Mouse (Mus musculus) c-Kit-positive CD71-positive TER-119-positive erythroid progenitor cells, embryonic 14.5 days (primary cell): Measurements from ENCODE around the gene Alyref.

ENCODE experiments used
- DNase-seq: peaks from one replicate; pipeline ENCODE4 v3.0.0-alpha.2; 2013; ENCODE audit warnings: low spot score

The Alyref gene

DNA sequence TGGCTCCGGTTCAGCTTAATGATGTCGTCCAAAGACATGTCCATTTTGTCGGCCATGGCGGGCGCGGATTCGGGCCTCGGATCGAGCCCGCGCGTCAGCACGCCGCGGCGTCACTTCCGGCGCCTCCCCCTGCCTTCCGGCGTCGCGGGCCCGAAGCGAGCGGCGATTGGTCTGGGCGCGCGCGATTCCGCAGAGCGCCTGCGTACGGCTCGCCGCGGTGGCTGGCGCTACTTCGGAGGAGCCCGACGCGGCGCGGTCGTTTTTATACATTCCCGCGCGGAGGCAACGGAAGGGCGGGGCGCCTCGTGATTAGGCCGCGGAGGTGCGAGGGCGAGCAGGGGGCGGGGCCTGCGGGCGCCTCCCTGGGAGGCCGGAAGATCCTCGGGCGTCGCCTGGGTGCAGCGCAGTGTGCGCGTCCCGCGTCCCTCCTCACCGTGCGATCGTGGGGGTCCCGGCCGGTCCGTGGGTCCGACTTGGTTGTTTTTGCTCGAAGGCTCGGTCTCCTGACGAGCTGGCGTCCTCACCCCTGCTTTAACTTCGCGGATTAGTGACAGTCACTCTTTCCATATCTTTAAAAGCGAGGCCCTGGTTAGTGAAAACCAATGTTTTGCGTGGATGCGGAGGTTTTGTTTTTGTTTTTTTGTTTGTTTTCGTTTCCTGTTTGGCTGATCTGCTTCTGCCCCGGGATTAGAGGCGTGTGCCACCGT lies at the start of gene Alyref, which contains the start of gene Anapc11:
TSS of gene Alyref (minus strand) at position 83 of the 707 bp plus-strand sequence.
TSS of gene Anapc11 (plus strand) at position 139 of the 707 bp plus-strand sequence.
- DNase-seq, result peak; percentile 93

DNA sequence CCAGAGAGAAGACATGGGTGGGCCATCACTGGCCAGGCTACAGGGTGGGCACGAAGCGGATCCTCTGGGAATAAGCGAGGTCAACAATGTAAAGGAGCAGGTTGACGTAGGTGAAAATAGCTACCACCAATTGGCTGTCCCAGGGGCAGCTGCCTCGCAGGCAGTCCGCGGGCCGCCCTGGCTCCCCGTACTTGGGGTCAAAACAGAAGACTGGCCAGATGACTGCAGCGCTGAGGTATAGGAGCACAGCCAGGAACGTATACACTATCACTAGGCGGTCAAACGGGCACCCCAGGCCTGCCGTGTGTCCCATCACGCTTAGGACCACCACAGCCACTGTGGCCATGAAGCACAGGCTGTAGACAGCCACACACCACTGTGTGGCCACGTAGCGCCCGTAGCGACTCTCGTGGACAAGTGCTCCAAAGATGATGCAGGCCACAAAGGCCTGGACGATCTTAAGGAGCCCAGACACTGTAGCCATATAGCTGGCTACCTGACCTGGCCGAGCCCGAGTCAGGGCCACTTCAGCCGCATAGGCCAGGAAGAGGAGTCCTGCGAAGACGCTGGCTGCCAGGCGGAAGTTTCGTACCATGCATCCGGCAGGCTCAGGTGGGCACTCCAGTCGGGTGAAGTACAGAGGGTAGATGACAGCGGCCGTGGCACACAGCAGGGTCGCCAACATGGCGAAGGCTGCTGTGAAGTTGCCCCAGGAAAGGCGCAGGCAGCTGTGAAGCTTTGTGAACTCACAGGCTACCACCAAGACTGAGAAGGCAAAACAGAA lies 49.1 kb upstream of the Alyref start:
- DNase-seq, result no peak

DNA sequence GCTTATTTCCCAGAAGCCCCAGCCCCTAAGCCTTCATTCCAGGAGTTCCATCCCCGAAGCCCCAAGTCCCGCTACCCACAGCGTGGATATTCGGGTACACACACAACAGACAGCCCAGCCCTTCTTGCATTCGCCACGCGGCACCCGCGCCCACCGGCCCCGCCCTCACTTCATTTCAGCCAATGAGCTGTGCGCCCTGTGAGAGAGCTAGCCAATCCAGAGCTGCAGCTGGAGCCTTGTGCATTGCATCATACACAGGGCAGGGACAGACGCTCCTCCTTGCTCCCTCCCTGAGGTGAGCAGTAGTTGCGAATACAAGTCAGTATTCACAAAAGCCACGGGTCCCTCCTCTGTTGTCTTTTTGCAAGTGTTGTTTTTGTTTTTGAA lies 45.4 kb upstream of the Alyref start, which contains the start of gene Pycr1:
TSS of gene Pycr1 (minus strand) at position 169 of the 387 bp plus-strand sequence.
- DNase-seq, result peak; percentile 90

DNA sequence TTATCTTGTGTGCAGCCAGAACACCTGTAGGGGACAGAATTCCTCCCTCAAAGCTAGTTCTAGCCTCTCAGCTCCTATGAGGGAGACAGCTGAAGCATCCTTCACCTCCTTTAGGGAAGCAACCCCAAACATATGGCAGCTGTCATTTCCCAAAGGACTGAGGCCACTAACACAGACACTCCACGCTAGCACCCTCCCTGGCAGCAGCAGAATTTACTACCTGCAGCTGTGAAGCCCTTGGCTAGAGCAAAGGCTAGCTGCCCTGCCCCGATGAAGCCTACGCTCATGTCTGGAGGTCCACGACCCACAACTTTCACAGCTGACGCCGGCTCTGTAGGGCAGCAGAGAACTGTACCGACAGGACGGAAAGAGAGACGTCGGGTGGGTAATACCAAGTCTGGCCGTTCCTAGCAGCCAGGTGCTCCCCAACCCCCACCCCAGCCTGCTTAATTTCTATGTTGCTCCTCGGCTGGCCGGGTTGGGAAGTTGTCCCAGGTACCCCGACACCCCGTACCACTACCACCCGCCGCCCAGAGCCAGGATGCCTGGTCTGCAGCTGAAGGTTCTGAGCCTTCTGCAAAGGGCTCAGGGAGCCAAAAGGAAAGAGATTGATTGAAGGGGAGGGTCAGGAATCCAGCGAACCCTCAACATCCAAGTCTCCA lies 44.9 kb upstream of the Alyref start:
- no peak for DNase-seq

DNA sequence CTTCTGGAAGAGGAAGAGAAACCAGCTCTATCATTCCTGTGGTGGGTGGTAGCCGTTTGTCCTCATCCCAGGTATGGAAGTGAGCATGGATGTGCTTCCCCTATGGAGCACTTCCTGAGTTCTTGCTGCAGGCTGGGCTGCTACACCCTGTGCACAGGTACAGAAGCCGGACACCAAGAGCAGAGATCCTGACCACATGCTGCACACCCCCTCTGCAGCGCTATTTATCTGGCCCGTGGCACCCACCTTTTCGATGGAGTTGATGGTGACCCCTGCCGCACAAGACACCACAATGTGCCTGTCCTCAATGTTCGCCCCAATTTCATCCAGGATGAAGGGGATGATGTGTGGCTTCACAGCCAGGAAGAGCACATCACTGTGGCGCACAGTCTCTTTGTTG lies 43.7 kb upstream of the Alyref start:
- no peak for DNase-seq

DNA sequence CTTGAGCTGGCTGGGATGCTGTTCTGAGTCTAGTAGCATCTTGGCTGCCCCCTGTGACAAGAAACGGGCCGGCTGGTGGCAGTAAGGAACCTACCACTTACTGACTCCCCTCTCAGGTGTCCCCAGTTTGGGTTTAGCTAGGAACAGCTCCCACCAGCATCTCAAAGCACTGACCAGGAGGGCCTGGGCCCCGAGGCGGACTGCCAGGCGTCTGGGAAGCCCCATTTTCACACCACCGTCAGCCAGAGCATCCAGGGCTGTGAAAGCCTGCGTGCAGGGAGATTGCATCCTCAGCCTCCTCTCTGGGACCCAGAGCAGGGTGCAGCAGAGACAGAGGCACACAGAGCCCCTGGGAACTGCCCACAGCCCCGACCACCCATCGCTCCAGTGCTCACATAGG lies 43.1 kb upstream of the Alyref start:
- no peak for DNase-seq

DNA sequence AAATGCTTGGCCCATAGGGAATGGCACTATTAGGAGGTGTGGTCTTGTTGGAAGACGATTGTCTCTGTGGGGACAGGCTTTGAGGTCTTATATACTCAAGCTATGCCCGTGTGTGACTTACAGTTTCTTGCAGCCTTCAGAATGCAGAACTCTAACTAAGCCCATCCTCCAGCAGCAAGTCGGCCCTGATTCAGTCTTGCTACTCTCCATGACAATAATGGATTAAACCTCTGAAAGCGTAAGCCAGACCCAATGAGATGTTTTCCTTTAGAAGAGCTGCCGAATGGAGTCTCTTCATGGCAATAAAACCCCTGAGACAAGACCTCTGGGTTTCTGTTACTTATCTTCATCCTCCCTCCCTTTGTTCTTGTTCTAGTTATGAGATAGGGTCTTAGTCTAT lies 36.6 kb upstream of the Alyref start:
- no peak for DNase-seq

DNA sequence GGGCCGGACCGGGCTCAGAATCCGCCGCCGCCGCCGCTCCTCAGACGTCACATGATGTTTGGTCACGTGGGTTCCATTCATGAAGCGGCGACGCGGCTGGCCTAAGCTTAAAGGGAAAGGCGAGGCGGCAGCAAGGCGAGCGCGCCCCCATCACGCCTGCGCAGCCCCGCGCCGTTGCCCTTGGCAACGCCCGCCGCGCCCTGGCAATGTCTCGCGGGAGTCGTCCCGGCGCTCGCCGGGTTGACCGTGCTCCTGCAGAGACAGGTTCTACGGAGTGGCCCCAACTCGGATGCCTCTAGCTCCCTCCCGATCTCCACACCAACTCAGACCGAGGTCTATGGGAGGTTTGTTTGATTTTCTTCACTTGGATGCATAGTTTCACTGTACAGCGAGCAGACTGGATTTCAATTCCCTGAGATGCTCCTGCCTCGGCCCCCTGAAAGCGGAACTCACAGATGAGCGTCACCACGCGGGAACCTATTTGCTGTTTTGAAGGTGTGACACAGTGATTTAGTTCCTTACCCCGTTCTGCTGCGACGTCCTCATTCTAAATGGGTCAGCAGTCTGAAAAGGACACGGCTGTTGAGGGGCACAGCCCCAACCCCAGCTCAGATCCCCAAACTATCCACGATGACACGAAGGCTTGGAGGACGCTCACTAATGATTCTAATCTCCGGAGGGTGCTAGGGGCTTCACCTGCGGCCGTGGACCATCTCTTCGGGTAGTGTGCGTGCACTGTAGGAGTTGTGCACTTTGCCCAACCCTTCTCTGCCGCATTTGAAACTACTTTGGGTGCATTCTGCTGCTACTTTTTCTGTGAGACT lies 35.6 kb upstream of the Alyref start, which contains the start of gene Mafg:
TSS of gene Mafg (minus strand) at position 81 of the 824 bp plus-strand sequence.
- DNase-seq, result peak; percentile 93

DNA sequence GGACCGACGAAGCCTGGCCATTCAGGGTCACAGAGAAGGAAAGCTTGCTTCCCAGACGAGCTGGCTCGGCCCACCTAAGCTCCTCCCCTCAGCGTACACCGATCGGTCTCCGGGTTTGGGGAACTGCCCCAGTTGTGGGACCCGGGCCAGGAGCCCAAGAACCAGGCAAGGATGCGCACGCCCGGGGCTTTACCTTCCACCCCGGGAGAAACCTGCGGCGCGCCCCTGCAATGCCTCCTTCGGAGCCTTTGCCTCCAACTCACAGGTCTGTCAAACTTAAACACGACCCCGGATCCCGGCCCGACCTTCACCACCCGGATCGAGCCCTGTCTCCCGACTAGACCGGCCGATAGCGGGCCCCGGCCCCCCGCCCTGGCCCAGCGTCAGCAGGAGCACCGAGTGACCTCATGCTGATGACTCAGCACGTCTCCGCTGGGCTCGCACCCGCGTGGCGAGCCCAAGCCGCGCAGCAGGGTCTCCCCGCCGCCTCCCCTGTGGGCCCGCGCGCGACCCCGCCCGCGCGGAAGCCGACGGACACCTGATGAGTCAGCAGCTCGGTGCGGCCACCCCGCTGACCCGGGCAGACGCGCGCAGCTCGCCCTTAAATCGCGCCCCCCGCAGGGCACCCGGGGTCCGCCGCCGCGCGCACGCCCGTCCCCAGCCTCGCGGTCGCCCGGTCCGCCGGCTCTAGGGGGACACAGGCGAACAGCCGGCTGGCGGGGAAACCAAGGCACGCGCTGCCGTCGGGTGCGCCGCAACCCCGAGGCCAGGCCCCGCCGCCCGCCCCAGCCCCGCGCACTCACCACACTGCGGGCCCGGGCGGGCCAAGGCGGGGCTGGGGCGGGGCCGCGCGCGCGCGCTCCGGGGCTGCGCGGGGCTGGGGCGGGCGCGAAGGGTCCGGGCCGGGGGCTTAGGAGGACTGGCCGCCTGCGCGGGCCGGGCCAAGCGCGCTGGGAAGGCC lies 34.7 kb upstream of the Alyref start:
- DNase-seq, result peak; percentile 76

DNA sequence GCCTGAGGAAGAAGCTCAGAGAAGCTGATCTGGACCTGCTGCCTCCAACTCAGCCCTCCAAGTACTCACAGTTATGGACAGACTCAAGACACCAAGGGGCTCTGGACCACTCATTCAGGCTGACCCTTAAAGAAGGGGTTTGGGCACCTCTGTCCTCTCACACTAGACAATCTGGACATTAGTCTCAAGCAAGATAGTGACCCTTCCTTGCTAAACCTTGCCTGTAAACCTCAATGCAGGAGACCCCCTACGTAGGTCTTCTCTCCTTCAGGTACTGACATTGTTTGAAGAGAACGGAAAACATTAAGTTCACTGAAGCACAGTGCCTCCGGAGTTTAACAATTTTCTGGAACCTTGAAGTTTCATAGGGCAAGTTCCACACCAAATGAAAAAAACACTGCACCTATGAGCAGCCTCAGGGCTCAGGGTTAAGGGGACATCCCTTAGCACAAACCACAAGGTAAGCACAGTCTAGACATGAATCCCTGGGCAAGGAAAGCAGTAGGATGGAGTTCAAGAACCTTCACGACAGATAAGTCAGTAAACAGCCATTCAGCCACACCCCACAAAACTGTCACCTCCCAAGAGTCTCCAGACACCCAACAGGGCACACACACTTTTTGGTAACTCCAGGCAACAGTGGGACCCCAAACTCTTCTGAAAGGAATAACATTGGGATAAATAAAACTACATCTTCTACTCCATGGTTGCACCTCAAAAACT lies 33.7 kb upstream of the Alyref start:
- DNase-seq, result peak; percentile 67

DNA sequence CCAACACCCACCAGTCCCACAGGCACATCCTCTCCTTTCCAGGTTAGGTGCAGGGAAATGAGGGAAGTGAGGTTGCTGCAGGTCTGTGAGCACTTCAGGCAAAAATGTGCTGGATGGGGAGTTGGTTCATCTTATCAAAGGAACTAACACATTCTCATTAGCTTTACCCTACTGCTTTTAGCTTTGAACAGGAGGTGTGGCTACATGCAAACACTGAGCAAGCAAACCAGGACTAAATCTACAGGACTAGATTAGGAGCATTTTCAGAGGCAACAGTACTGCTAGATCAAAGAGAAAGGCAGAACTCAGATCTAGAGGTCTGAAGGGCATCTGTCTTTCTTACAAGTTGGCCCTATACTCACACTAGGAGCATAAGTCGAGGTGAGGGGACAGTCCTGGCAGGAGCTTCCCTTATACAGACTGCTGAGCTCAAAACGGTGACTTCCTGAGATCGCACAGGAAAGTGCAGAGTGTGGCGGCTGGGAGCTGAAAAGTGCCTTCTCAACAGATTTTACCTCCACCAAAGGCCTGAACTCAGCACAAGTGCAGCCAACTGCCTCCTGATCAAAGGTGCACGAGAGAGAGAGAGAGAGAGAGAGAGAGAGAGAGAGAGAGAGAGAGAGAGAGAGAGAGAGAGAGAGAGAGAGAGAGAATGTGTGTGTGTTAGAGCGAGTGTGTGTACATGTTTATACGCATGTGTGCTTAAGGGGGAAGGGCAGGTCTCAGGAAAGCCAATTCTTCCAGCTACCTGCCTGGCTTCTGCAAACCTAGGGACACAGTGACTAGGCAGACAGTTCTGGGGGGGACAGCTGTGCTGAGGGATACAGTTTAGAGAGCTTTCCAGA lies 32.9 kb upstream of the Alyref start:
- DNase-seq, result peak; percentile 62

DNA sequence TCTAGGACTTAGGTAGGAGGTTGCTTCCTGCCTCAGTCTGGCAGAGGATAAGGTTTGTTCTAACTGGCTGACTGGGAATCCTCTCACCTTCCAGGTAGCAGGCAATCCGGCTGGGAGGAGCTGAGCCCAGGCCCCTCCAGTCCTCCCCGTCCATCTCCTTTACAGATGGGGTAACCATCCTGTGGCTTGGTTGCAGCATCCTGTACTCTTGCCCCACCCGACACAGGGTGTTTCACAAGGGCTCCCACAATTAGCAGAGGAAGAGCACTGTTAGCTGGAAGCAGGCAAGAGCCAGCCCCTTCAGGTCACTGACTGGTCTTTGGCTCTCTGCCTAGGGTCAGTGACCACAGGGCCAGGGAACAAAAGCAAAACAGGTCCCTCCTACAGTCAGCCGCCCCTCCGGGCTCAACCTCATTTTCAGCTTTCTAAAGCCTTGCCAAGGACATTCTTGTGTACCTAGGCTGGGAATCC lies 32.3 kb upstream of the Alyref start:
- no peak for DNase-seq

DNA sequence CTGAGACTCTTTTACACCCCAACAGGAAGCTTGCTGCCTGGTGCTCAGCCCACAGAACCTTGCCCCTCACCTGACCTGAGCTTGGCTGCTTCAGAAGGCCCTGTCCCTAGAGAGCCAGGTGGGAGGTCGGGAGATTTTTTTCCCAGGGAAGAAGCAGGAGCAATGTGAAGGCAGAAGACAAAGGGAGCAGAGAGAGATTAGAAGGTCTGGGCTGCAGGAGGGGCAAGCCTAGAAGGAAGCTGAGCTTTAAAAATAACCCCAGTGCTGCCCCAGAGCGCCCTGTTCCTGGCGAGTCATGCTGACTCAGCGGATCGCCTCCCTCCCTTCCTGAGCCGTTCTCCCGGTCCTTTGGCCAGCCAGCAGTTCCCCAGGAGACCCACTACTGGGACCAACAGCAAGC lies 31.7 kb upstream of the Alyref start:
- DNase-seq, result peak; percentile 85

DNA sequence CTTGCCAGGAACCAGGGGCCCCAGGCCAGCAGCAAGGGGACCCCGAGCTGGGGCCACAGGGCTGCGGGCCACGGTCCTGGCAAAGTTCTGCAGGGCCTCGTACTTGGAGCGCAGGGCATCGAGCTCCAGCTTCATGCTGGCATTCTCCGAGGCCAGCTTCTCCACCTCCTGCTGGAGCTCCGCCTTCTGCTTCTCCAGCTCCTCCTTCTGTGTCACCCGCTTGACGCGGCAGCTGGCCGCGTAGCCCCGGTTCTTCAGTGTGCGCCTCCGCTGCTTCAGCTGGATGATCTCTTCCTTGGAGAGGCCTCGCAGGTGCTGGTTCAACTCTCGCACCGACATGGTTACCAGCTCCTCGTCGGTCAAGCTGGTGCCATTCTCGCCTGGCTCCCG lies 31.2 kb upstream of the Alyref start:
- peak; percentile 59 for DNase-seq

DNA sequence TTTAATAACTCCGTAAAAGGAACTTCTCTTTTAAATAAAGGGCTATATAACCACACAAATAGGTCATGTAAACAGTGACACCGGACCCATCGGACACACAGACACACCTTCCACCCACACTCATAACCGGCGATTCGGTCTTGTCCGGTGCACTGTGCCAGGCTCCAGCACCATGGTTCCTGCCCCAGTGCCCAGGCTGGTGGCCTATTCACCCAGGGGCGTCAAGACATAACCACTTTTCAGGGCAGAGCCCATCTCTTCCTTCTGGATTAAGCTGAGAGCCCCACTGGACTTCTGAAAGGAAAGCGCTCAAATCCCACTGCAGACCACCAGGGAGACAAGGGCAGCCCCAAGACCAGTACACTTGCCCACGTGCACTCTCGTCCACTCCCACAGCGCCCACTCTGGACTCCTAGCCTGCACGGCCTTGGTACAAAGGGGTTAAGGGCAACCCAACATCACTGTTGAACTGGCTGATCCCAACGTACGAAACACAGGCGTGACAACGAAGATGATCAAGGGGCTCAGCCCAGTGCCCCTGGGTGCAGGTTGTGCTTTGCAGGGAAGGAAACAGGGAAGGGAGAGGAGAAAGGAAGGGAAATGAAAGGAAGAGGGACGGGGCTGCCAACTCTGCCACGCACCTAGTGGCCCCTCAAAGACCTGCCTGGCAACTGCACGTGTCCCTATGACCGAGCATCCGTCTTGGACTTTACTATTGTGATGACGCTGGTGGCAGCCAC lies 30.6 kb upstream of the Alyref start:
- DNase-seq, result no peak

DNA sequence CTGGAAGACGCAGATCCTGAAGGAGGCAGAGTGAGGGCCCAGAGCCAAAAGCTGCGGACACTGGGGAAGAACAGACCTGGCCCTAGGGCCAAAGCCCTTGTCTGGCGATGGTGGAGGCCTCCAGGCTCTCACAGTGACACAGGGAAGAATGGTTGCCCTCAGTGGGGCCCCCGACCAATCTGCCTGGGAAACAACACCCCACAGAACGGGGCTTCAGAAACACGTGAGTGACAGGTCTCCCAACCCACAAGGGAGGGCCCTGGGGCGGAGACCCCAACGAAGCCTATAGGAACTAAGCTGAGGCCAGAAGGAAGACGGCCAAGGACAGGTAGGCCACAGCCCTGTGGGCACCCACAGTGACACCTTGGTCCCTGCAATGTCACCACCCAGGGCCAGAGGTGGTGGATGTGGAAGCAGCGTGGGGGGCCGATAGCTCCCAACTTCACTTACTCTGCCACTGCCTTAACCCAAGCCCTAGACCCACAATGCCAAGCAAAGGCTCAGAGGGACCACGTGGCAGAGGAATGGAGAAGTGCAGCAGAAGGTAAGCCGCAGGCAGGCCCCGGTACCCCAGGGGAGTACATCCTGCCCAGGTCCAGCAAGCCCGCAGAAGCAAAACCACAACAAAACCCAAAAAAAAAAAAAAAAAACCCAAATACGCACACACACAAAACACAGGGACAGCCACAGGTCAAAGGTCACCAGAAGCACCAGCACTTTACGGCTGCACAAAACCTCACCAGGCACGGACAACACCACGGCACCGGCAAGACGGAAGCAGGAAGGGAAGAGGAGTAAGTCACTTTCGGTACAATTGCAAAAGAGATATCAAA lies 29.5 kb upstream of the Alyref start:
- no peak for DNase-seq

DNA sequence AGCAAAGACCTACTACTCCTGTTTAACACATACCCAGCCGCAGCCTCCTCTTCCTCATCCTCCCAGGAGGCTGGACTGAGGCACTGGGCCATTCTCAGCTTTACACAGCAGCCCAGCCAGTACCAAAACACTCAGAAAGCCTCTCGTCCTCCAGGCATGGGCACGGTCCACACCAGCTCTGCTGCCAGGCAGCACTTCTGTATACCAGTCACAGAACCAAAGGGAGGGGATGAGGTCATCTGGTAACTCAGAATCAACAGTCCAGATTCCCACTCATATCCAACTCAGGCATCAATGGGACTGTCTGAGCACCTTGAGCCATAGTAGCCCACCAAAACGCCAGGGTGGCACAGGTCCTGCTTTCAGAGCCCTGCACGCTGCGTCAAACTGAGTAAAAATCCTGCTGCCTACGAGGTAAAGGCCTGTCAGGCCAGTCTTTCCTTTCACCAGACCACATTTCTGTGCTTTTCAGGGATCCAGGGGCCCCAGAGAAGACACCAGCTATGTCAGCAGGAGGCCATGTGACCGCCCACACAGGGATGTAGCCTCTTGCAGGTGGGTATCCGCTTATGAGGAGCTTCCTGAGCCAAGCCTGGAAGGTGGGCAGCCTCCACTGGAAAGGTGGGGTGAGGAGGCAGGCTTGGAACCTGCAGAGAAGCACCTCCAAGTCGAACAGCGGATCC lies 28.8 kb upstream of the Alyref start:
- no peak for DNase-seq
